Mouse (Mus musculus) embryonic facial prominence, embryonic 10.5 days (tissue): ENCODE results near the gene 4930519P11Rik. TPM values are rescaled to one million over a fixed set of nuclear protein-coding genes. Genes with fewer than 3 reads are reported as not detected.

ENCODE experiments used
- DNase-seq: peaks from one replicate; pipeline ENCODE4 v3.0.0-alpha.2; 2017; ENCODE audit warnings: low spot score
- H3K27ac ChIP-seq: fragments of 300-500 bp; sonication (generic); replicated peaks from 2 replicates; pipeline ENCODE4 v1.5.1; 2016; ENCODE audit warnings: mild to moderate bottlenecking
- H3K27me3 ChIP-seq: fragments of 300-500 bp; sonication (generic); replicated peaks from 2 replicates; pipeline ENCODE4 v1.6.1; 2016; ENCODE audit warnings: low read depth, mild to moderate bottlenecking; ENCODE audit not compliant: poor library complexity, severe bottlenecking
- H3K36me3 ChIP-seq: fragments of 300-500 bp; sonication (generic); replicated peaks from 2 replicates; pipeline ENCODE4 v1.6.1; 2016; ENCODE audit warnings: mild to moderate bottlenecking, moderate library complexity
- H3K4me1 ChIP-seq: fragments of 300-500 bp; sonication (generic); 2 replicates; pipeline ENCODE4 v1.6.1; 2016
- H3K4me3 ChIP-seq: fragments of 300-500 bp; sonication (generic); 2 replicates; pipeline ENCODE4 v1.5.1; 2016; ENCODE audit warnings: mild to moderate bottlenecking, moderate library complexity
- H3K9me3 ChIP-seq: fragments of 300-500 bp; sonication (generic); 2 replicates; pipeline ENCODE4 v1.6.1; 2016; ENCODE audit warnings: mild to moderate bottlenecking
- WGBS: fragments of 180-500 bp; shearing (Covaris S2); methylation state at CpG from one replicate; pipeline ENCODE4 v1.1.7; 2016; 5-methylcytosine and 5-hydroxymethylcytosine counted together
- polyA plus RNA-seq: library from polyadenylated mRNA; unstranded; fragments of >200 nt; fragmentation: Nextera tagmentation; extraction: Ambion mirVana; gene quantifications from 2 replicates; pipeline ENCODE4 v1.2.1, GENCODE M21; 2016

The 4930519P11Rik gene
- polyA plus RNA-seq, 1 experiment from 2014 or later, result not detected

- H3K4me3 ChIP-seq, result no peak overlapping the region
- DNase-seq, result no peak
- H3K27me3 ChIP-seq, result no peaks in the 10 kb centered on the region
- no peaks in the 10 kb centered on the region for H3K9me3 ChIP-seq
- H3K36me3 ChIP-seq, result peaks cover 5% of the 10 kb centered on the region; the same call in 1 of the 2 replicates
- 91% methylated on average over 3 of the region's 3 CpGs for WGBS
- no peak overlapping the region for H3K27ac ChIP-seq
- peaks cover 25% of the 10 kb centered on the region for H3K4me1 ChIP-seq
Measured at GRCm38 (mm10) chr2:154617061-154617460, 3.8 kb upstream of the 4930519P11Rik start.

DNA sequence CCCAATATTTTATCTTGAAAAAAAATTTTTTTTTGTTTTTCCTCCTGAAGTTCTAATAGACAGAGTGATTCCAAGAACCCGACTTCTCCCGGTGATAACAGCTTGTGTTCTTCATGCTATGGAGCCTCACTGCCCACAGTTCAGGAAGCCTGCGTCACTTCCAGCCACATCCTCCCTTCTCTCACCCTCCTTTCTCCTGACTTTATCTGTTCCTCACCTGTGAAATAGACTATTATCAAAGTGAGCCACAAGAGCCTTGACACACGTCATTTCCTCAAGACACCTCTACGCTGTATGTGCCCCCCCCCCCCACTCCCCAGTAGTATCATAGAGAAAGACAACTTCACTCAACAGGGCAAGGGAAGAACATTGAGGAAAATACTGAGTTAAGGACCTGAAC lies 2.4 kb upstream of the 4930519P11Rik start:
- Histone ChIP-seq H3K27me3 (no peaks in the 10 kb centered on the region), H3K27ac (no peak overlapping the region), H3K36me3 (peaks cover 5% of the 10 kb centered on the region; the same call in 1 of the 2 replicates), H3K4me1 (peaks cover 25% of the 10 kb centered on the region), H3K9me3 (no peaks in the 10 kb centered on the region), H3K4me3 (no peak overlapping the region)
- no peak for DNase-seq
- WGBS, result 94% methylated on average over 5 of the region's 5 CpGs

DNA sequence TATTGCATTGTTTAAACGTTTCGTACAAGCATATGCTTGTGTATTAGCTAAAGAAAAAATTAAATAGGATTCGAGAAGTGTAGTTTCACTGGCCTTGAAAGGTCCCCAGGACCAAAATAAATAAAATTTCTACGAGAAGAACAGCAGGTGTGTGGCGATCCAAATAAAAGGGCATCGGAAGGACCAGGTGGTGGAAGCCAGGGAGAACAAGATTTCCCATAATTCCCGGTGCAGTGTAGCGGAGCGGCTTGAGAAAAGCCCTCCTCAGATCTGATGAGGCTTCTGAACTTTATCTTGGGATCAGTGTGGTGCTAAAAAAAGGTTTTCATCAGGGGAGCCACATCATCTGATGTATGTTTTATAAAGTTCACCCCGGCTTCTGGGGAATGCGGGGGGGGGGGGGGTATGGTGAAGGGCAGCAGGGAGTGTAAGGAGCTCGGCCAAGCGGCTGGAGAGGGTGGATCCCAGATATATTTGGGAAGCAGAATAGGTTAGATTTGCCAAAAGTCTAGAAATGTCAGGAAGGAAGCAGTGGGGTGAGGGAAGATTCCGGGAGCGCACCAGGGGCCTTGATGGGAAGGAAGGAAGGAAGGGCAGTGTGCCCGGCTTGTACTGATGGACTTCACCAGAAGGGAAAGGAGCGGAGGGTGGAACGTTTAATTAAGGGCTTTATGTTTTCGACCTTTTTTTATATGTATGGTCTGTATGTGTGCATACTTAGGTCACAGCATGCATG lies 1.8 kb upstream of the 4930519P11Rik start:
- Histone ChIP-seq H3K9me3 (no peaks in the 10 kb centered on the region), H3K27me3 (no peaks in the 10 kb centered on the region), H3K4me1 (peaks cover 25% of the 10 kb centered on the region), H3K4me3 (0 out of 2 replicates have a peak overlapping the region, but pooled peaks have one; percentile 73), H3K36me3 (peaks cover under 1% of the 10 kb centered on the region; the same call in 1 of the 2 replicates), H3K27ac (no peak overlapping the region)
- 72% methylated on average over 19 of the region's 19 CpGs for WGBS
- DNase-seq, result no peak

DNA sequence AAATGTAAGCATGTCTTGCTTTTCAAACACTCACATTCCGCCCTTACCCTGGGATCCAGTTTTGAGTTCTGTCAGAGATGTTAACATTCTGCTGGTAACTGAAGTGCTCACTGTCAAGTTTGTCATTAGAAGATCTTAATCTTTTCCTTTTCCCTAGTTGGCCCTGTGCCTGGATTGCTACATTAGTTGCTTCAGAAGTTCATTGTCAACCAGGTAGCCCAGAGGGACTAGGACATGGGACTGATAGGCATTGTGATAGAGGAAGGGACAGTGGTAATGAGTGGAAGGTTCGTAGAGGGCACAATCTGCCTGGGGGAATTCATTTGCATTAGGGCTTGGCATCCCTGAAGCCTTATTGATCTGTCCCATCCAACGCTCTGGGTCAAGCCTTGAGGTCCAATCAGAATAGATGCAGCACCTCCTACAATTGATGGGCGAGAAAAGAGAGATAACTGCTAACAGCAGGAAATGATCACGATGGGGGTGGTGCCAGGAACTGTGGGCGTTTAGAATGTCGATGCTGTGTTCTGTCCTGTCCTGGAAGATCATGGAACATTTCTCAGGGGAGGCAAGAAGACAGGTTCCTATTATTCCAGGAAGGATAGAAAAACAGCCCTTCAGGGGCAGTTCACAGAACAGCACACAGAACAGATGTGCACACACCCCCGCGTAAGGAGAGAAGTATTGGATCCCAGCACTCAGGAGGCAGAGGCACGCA lies 4.0 kb downstream of the 4930519P11Rik start:
- peaks cover 20% of the 10 kb centered on the region for H3K4me1 ChIP-seq
- 68% methylated on average over 10 of the region's 10 CpGs for WGBS
- no peaks in the 10 kb centered on the region for H3K36me3 ChIP-seq

DNA sequence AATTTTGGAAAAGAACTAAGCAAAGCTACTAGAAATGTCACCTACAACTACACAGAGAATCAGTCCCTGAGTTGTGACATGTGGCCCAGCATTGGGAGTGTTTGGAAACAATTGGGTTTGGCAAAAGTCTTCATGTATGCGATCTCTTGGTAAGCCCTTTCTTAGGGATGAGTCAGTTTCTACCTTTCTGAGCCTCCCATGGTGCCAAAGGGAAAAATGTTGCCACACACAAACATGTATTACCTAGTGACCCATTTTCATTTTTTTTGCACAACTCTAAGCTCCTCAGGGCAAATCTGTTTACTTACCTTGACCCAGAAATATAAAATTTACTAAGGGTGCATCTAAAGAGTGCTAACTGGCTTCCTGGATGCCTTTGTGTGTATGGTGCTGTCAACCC lies 6.3 kb downstream of the 4930519P11Rik start:
- H3K27me3 ChIP-seq, result peaks cover 3% of the 10 kb centered on the region; the same call in 1 of the 2 replicates
- H3K4me3 ChIP-seq, result no peak overlapping the region
- no peak overlapping the region for H3K27ac ChIP-seq
- H3K9me3 ChIP-seq, result no peaks in the 10 kb centered on the region
- no peak for DNase-seq
- no peaks in the 10 kb centered on the region for H3K36me3 ChIP-seq
- 79% methylated on average over 1 of the region's 1 CpGs for WGBS
- H3K4me1 ChIP-seq, result peaks cover 14% of the 10 kb centered on the region

More for the DNA sequence above, 4.0 kb downstream of the 4930519P11Rik start:
- Histone ChIP-seq H3K4me3 (no peak overlapping the region), H3K27ac (no peak overlapping the region), H3K27me3 (peaks cover 3% of the 10 kb centered on the region; the same call in 1 of the 2 replicates), H3K9me3 (no peaks in the 10 kb centered on the region)
- no peak for DNase-seq

DNA sequence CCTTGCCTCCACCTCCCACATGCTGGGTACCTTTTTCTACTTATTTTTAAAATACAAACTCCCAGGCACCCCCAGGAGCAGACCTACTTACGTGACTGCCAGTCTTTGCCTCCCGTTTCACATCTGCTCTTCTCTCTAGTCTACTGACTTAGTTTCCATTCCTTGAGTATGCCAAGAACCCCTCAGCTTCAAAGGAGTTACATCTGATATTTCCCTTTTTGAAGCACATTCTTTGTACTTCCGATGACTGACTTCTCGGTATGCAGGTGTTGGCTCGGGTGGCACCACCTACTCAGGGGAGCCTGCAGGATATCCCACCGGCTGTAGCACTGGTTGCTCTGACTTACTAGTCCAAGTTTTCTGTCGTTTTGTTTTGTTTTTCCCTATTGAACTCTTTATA lies 9.1 kb downstream of the 4930519P11Rik start:
- Histone ChIP-seq H3K27me3 (peaks cover 3% of the 10 kb centered on the region; the same call in 1 of the 2 replicates), H3K4me1 (peaks cover 14% of the 10 kb centered on the region), H3K9me3 (no peaks in the 10 kb centered on the region), H3K4me3 (peak overlapping the region; percentile 81), H3K36me3 (no peaks in the 10 kb centered on the region), H3K27ac (peak overlapping the region; percentile 84; the same call in 1 of the 2 replicates)
- no peak for DNase-seq
- WGBS, result 45% methylated on average over 7 of the region's 7 CpGs

GRCm38 (mm10) chr2:154603638-154604153 lies 9.5 kb downstream of the 4930519P11Rik start, which contains the start of gene Pxmp4:
Gene Pxmp4, minus strand, starts transcription at chr2:154603708.
- DNase-seq, result peak; percentile 94
- WGBS, result 1% methylated on average over 13 of the region's 13 CpGs
- H3K27ac ChIP-seq, result peak within 1 kb of the TSS; percentile 84

GRCm38 (mm10) chr2:154603007-154603637 lies 10.1 kb downstream of the 4930519P11Rik start:
- H3K9me3 ChIP-seq, result no peaks in the 10 kb centered on the region
- H3K27ac ChIP-seq, result peak overlapping the region; percentile 84
- DNase-seq, result no peak

More at GRCm38 (mm10) chr2:154603638-154604153, 9.5 kb downstream of the 4930519P11Rik start, which contains the start of gene Pxmp4:
- Histone ChIP-seq H3K36me3 (no peaks in the 10 kb centered on the region), H3K4me1 (peaks cover 14% of the 10 kb centered on the region), H3K27me3 (0 out of 2 replicates have a peak, but pooled peaks cover 2% of the 10 kb centered on the region), H3K9me3 (no peaks in the 10 kb centered on the region), H3K4me3 (peak within 1 kb of the TSS; percentile 81)

GRCm38 (mm10) chr2:154601324-154601723 lies 11.9 kb downstream of the 4930519P11Rik start:
- H3K27me3 ChIP-seq, result no peaks in the 10 kb centered on the region
- H3K4me1 ChIP-seq, result peaks cover 14% of the 10 kb centered on the region
- WGBS, result 76% methylated on average over 3 of the region's 3 CpGs
- DNase-seq, result no peak
- H3K27ac ChIP-seq, result no peak overlapping the region
- H3K4me3 ChIP-seq, result no peak overlapping the region
- H3K36me3 ChIP-seq, result no peaks in the 10 kb centered on the region
- H3K9me3 ChIP-seq, result no peaks in the 10 kb centered on the region

More at GRCm38 (mm10) chr2:154603007-154603637, 10.1 kb downstream of the 4930519P11Rik start:
- no peaks in the 10 kb centered on the region for H3K27me3 ChIP-seq
- H3K4me3 ChIP-seq, result peak overlapping the region; percentile 81
- H3K36me3 ChIP-seq, result no peaks in the 10 kb centered on the region
- WGBS, result 19% methylated on average over 22 of the region's 22 CpGs
- H3K4me1 ChIP-seq, result peaks cover 14% of the 10 kb centered on the region

DNA sequence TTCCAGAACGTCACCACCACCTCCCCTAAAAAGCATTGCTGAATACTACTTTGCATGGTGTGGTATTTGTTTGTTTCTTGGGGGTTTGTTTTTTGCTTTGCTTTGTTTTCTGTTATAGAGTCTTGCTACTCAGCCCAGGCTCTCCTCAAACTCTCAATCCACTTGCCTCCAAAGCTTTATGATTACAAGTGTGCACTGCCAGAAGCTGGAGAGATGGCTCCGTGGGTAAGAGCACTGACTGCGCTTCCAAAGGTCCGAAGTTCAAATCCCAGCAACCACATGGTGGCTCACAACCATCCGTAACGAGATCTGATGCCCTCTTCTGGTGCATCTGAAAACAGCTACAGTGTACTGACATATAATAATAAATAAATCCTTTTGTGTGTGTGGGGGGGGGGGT lies 12.7 kb downstream of the 4930519P11Rik start:
- Histone ChIP-seq H3K4me1 (peaks cover 14% of the 10 kb centered on the region), H3K4me3 (no peak overlapping the region), H3K27me3 (no peaks in the 10 kb centered on the region), H3K9me3 (no peaks in the 10 kb centered on the region), H3K27ac (no peak overlapping the region), H3K36me3 (no peaks in the 10 kb centered on the region)
- DNase-seq, result no peak
- 74% methylated on average over 6 of the region's 6 CpGs for WGBS

DNA sequence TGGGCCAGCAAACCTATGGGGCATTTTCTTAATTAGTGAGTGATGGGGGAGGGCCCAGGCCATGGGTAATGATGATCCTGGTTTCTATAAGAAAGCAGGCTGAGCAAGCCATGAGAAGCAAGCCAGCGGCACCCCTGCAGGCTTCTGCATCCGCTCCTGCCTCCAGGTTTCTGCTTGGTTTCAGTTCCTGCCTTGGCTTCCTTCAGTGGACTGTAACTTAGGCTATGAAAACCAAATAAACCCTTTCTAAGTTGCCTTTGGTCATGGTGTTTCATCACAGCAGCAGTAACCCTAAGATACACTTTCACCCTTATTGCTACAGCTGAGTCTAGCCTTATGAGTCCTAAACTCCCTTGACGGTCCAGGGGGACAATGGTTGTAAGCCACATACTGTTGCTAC lies 15.8 kb downstream of the 4930519P11Rik start:
- H3K27ac ChIP-seq, result no peak overlapping the region
- H3K4me1 ChIP-seq, result no peaks in the 10 kb centered on the region
- H3K9me3 ChIP-seq, result 0 out of 2 replicates have a peak, but pooled peaks cover 2% of the 10 kb centered on the region
- H3K36me3 ChIP-seq, result peaks cover 7% of the 10 kb centered on the region; the same call in 1 of the 2 replicates
- H3K27me3 ChIP-seq, result no peaks in the 10 kb centered on the region
- 84% methylated on average over 3 of the region's 3 CpGs for WGBS
- no peak for DNase-seq
- H3K4me3 ChIP-seq, result no peak overlapping the region

DNA sequence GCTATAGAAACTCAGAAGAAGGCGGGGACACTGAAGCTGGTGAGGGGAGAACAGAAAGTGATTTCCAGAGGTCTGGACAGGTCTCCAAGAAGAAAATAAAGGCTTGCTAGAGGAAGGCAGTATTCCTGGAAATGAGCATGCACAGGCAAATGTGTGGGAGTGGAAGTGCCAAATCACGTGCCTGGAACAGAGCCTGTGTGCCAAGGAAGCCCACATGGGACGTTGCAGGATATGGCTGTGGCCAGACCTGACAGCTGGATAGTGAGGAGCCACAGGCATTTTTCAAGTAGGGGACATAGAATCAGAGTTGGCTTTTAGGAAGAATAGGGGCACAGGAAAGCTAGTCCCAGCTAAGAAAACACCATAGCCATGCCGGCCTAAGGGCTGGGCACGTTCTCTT lies 17.5 kb downstream of the 4930519P11Rik start:
- Histone ChIP-seq H3K27ac (no peak overlapping the region), H3K27me3 (no peaks in the 10 kb centered on the region), H3K4me3 (no peak overlapping the region), H3K9me3 (0 out of 2 replicates have a peak, but pooled peaks cover 2% of the 10 kb centered on the region), H3K36me3 (peaks cover 7% of the 10 kb centered on the region; the same call in 1 of the 2 replicates), H3K4me1 (no peaks in the 10 kb centered on the region)
- DNase-seq, result no peak
- 85% methylated on average over 5 of the region's 5 CpGs for WGBS
